Mouse (Mus musculus): Measurements from ENCODE around the gene Txn1.
A peak's percentile ranks its signal among the peaks of the same experiment; 100 is the strongest.

The Txn1 gene

DNA sequence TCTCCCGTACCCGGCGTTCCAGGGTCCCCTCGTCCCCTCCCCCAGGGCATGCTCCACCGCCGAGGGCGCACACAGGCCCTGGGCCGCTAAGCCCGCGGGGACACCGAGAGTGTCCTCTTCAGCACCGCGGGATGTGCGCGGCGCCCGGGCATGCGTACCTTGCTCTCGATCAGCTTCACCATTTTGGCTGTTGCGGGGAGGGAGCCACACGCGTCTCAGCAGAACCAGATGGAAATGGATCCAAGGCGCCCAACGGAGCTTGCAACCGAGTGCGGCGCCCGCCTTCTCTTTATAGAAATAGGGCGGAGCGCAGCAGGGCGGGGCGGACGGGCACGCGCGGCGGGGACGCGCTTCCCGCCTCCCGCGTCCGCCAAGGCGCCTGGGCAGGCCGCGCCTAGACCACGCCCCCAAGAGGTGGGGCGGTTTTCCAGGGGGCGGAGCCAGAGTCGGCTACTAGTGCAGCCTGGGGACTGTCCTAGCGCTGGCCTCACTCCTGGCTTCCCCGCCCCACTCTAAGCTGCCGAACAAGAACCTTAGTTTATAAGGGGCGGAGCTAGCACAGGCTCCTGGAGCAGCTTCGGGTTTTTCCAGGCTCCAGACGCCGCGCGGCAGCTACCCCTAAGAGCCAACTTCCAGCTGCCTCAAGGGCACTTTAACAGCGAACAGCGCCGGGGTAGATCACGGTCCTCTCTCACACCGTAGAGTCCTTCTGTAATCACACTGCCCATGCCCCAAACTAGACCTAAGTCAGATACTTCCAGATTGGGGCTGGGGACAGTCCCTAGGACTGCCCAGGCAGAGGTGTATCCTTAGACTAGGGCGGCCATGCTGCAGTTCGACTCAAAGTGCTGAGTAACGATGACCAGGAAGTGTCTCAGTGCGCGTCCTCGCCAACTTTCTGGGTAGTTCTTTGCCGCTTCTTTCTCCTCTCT is at the start of gene Txn1:
TSS of gene Txn1 (minus strand) at position 383 of the 932 bp plus-strand sequence.
- DNase-seq (ENCODE audit: low read depth): peak; percentile 90

- no peak for DNase-seq (ENCODE audit: low read depth)
These were observed 47.3 kb upstream of the Txn1 start for GRCm38 (mm10) chr4:58003501-58003900.

GRCm38 (mm10) chr4:57991425-57991824 is 35.2 kb upstream of the Txn1 start:
- DNase-seq (ENCODE audit: low read depth): no peak

DNA sequence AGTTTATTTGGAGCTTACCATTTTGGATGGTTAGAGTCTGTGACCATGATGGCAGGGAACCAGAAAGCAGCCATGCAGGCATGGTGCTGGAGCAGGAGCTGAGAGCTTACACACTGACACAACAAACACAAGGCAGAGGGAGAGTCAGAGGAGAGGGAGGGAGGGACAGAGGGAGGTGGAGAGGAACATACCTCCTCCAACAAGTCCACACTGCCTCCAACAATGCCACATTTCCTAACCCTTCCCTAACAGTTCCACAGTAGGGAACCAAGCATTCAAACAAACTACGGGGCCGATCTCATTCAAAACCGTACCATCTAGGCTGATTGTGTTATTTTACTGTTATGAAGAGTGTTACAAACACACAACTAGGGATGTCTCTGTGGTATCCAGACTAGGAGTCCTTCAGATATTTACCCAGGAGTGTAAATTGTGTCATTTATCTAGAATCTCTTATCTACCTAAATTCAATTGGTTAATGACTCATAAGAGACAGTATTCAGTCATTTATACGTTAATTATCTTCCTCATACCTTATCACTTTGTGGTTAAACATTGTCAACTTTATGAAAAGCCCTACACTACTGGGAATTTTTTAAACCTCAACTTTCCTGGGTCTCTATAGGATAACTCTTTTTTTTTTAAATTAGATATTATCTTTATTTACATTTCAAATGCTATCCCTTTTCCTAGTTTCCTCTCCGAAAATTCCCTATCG is 18.3 kb upstream of the Txn1 start:
- no peak for DNase-seq (ENCODE audit: low read depth)

DNA sequence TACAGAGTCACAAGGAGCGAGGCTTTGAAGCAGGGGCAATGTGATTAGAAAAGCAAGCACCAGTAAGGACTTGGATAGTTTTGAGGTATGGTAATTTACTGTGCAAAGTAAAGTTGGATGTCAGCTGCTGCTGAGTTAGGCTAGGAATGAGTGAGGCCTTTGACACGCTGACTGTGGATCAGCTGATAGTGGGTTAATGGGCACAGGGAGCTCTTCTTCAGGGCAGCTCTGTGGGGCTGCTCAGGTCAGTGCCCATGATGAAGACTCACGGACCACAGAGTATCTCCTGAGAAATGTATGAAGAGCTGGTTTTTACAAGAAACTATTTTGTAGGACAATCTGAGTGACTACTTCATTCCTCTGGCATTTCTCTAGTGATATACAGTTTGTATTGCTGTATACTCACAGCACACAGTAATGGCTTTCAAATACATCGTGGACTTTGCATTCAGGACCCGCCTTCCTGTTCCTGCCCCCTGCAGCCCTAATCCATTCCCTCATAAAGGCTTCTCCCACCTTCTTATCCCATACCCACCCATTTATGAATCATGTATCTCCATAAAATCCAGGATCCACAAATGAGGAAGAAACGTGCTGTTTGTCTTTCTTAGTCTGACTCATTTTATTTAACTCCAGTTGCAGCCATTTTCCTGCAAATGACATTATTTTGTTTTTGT is 17.5 kb upstream of the Txn1 start:
- no peak for DNase-seq (ENCODE audit: low read depth)

DNA sequence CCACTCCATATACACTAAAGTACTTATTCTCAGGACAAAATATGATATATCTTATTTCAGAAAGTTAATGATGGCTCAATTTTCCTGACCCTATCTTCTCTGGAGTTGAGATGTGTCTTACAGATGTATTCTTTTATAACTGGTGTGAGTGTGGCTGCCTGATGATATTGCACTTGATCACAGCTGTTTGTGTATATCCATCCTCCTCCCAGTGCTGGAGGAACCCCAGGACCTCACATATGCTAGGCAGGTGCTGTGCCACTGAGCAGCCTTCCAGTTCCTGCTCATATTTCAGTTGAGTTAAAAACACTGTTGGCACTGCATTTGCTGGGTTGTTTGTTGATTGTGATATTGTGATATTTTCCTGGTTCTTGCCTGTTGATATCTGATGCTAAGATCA is 14.1 kb upstream of the Txn1 start:
- DNase-seq (ENCODE audit: low read depth): no peak

GRCm38 (mm10) chr4:57967195-57967594 is 11.0 kb upstream of the Txn1 start:
- DNase-seq (ENCODE audit: low read depth): no peak

- no peak for DNase-seq (ENCODE audit: low read depth)
These were observed 9.3 kb upstream of the Txn1 start for GRCm38 (mm10) chr4:57965516-57965915.

GRCm38 (mm10) chr4:57964143-57964542 is 7.9 kb upstream of the Txn1 start:
- DNase-seq (ENCODE audit: low read depth): no peak

- DNase-seq (ENCODE audit: low read depth): no peak
These were observed 2.8 kb upstream of the Txn1 start for GRCm38 (mm10) chr4:57959056-57959455.

GRCm38 (mm10) chr4:57958098-57958497 is 1.9 kb upstream of the Txn1 start:
- no peak for DNase-seq (ENCODE audit: low read depth)

- DNase-seq (ENCODE audit: low read depth): no peak
These were observed 1.2 kb upstream of the Txn1 start for GRCm38 (mm10) chr4:57957200-57958085.

DNA sequence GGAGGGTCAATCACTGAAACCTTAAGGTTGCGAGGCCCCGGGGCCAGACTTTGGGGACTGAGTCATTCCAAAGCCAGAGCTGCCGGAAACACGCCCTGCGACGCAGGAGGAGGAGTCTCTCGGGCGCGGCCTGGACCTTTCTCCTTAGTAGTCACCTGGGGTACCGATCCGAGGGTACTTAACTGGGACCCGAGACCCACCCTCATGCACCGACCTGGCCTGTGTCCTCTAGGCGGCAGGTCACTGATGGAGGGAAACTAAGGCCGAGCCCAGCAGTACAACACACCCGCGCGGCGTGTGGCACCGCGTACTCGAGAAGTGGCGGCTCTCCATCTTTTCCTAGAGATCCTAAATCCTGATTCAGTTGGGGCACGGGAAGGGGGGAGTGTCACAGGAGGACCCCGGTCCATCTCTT is 660 bp downstream of the Txn1 start:
- no peak for DNase-seq (ENCODE audit: low read depth)

GRCm38 (mm10) chr4:57954991-57955390 is 1.2 kb downstream of the Txn1 start:
- DNase-seq (ENCODE audit: low read depth): no peak

- no peak for DNase-seq (ENCODE audit: low read depth)
These were observed 1.6 kb downstream of the Txn1 start for GRCm38 (mm10) chr4:57954580-57954979.

DNA sequence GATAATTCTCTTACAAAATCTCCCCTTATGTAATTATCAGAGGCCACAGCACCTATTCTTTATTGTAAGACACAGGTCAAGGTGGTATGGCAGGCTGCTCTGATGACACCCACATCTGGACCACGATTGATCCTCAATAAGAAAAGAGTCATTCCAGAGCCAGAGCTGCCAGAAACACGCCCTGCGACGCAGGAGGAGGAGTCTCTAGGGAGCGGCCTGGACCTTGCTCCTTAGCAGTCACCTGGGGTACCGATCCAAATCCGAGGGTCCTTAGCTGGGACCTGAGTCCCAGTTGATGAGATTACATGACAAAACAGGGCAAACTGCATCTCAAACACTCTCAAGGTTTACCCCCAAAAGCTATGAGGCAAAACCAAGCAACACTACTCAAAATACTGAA is 2.4 kb downstream of the Txn1 start:
- DNase-seq (ENCODE audit: low read depth): no peak

DNA sequence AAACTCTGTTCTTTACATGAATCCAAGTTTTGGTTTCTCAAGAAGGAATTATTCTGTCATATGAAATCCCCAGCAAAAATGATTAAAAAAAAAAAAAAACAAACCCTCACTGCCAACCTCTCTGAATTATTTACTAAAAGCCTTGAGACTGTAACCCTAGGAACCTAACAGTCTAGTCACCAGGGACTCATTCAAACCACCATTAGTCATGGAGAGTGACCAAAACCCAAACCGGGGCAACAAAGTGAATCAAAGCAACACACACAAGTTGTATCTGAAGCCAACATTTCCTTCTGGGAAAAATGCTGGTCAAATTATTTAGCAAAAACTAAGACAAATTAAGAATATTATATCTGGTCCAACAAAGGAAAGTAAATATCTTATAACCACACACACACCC is 3.3 kb downstream of the Txn1 start:
- no peak for DNase-seq (ENCODE audit: low read depth)

DNA sequence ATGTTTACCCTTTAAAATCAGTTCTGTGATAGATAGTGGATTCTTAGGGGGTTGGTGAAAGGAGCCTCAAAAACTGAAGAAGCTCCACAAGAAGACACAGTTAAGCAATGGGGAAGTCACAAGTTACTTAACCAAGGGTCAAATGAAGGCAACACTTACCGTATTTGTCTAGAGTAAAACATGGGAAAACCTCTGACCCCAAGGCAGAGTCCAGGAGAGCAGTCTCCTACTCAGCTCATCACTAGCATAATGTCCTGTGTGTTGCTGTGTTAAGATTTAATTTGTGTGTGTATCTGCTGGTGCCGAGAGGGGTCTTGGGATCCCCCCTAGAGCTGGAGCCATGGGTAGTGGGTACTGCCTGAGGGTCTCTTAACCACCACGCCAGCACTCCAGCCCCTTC is 3.8 kb downstream of the Txn1 start:
- no peak for DNase-seq (ENCODE audit: low read depth)

DNA sequence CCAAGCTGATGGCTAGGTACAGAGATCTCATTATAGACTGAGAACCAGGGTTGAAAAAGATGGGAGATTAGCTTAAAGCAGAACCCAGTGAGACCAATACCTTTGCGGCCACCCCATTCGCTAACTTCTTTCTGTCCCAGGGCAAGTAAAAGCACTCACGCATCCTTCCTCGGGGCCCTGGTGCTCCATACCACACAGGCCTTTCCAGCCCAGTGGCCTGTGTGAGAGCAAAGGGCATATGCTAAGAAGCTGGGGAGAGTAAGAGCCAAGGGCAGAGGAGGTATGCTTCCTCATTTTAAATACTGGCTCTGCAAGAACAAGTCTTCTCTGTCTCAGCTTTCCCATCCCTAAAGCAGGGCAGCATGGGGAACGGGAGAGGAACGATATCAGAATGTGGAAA is 6.3 kb downstream of the Txn1 start:
- no peak for DNase-seq (ENCODE audit: low read depth)

DNA sequence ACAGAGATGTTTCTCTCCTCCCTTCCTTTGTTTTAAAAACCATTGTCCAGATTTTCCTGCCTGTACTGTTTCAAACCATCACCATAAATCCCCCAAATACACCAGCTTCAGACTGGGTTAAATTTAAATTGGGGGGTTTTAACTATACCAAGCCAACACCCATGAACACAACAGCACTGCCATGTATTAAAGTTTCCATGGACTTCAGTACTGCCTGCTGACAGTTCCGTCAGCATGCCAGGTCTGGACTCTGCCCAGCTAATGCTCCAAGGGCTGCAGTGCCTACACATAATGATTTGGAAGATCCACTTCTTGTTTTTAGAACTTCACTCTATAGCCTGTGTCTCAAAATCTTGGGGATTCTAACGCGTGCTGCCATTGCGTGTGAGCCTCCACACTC is 8.7 kb downstream of the Txn1 start:
- no peak for DNase-seq (ENCODE audit: low read depth)

- no peak for DNase-seq (ENCODE audit: low read depth)
These were observed 9.2 kb downstream of the Txn1 start for GRCm38 (mm10) chr4:57947036-57947435.

GRCm38 (mm10) chr4:57942892-57943291 is 13.3 kb downstream of the Txn1 start:
- DNase-seq (ENCODE audit: low read depth): no peak
